Mouse (Mus musculus) lung, postnatal 0 days (tissue): Measurements from ENCODE around the gene Pcp4.

Experiments used
- CTCF ChIP-seq: IDR thresholded peaks from 2 replicates; pipeline ENCODE4 v1.5.1; 2016; ENCODE audit warnings: antibody characterized with exemption, mild to moderate bottlenecking
- EP300 ChIP-seq: IDR thresholded peaks from 2 replicates; pipeline ENCODE4 v1.6.1; 2016; ENCODE audit warnings: antibody characterized with exemption, mild to moderate bottlenecking, control low read depth

DNA sequence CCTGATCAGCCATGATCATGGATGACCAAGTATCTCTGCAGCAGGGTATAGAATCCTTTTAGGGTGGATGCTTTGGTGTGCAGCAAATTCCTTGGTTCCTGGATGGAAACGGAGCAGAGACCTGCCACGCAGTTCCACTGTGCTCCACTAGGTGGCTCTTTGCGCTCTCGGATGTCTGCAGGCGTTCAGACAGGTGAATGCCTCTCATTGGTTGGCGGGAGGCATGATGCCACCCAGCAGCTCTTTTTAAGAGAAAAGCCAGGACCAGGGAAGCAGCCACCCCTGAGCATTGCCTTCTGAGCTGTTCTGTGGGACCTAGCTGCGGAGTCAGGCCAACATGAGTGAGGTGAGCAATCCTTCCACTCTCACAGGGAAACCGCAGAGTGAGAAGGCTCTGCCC, at the start of gene Pcp4:
- TF ChIP-seq CTCF = peak; percentile 94
- TF ChIP-seq EP300 = no peak
